Mouse (Mus musculus): ENCODE results near the gene Vti1a. TPM values are rescaled to one million over a fixed set of nuclear protein-coding genes. Genes with fewer than 3 reads are reported as not detected.

Vti1a gene
- polyA plus RNA-seq, 1 experiment from 2014 or later, result 32.1 TPM

- WGBS, result 40% methylated on average over 5 of the region's 5 CpGs
- peak; percentile 18 for DNase-seq (ENCODE audit: low spot score)
- H3K4me1 ChIP-seq (replicated peaks), result peaks cover 8% of the 10 kb centered on the region
These were observed 346.6 kb downstream of the Vti1a start for GRCm38 (mm10) chr19:55662521-55663223.

GRCm38 (mm10) chr19:55667787-55668186 lies 351.7 kb downstream of the Vti1a start:
- Histone ChIP-seq H3K4me1 (replicated peaks) (peaks cover 17% of the 10 kb centered on the region), H3K27me3 (ENCODE audit: insufficient read depth, poor library complexity, severe bottlenecking) (0 out of 2 replicates have a peak, but pooled peaks cover 3% of the 10 kb centered on the region), H3K4me3 (no peak overlapping the region), H3K36me3 (no peaks in the 10 kb centered on the region), H3K27ac (no peak overlapping the region), H3K9me3 (no peaks in the 10 kb centered on the region)
- DNase-seq (ENCODE audit: low spot score), result no peak
- 73% methylated on average over 9 of the region's 9 CpGs for WGBS

More at GRCm38 (mm10) chr19:55662521-55663223, 346.6 kb downstream of the Vti1a start:
- peak overlapping the region; percentile 73; the same call in 1 of the 2 replicates for H3K27ac ChIP-seq
- no peak overlapping the region for H3K4me3 ChIP-seq
- no peaks in the 10 kb centered on the region for H3K36me3 ChIP-seq
- H3K9me3 ChIP-seq, result no peaks in the 10 kb centered on the region
- no peaks in the 10 kb centered on the region; the same call in 1 of the 2 replicates for H3K27me3 ChIP-seq (ENCODE audit: insufficient read depth, poor library complexity, severe bottlenecking)

- H3K27ac ChIP-seq, result no peak overlapping the region
- peak; percentile 15 for DNase-seq (ENCODE audit: low spot score)
- H3K9me3 ChIP-seq, result 0 out of 2 replicates have a peak, but pooled peaks cover 3% of the 10 kb centered on the region
- 48% methylated on average over 9 of the region's 9 CpGs for WGBS
- no peaks in the 10 kb centered on the region for H3K36me3 ChIP-seq
- H3K27me3 ChIP-seq (ENCODE audit: insufficient read depth, poor library complexity, severe bottlenecking), result 0 out of 2 replicates have a peak, but pooled peaks cover 3% of the 10 kb centered on the region
- H3K4me3 ChIP-seq, result no peak overlapping the region
- peaks cover 17% of the 10 kb centered on the region for H3K4me1 ChIP-seq (replicated peaks)
These were observed 352.8 kb downstream of the Vti1a start for GRCm38 (mm10) chr19:55668896-55669295.

Other genes with a start within 250 kb of the Vti1a start
- 20.1 and 20.5 TPM in 2 replicates for gene Gpam, start 189.1 kb upstream of the Vti1a start, polyA plus RNA-seq (2016; fragmentation: Nextera tagmentation; extraction: Ambion mirVana)
- not detected in 2 replicates for gene Tectb, start 135.6 kb upstream of the Vti1a start, polyA plus RNA-seq (2016; fragmentation: Nextera tagmentation; extraction: Ambion mirVana)
- gene Gucy2g, start 75.1 kb upstream of the Vti1a start, polyA plus RNA-seq (2016; fragmentation: Nextera tagmentation; extraction: Ambion mirVana), result not detected in 2 replicates
- 20.5 and 24.0 TPM in 2 replicates for gene Acsl5, start 64.4 kb upstream of the Vti1a start, polyA plus RNA-seq (2016; fragmentation: Nextera tagmentation; extraction: Ambion mirVana)
- gene Zdhhc6, start 263 bp upstream of the Vti1a start, polyA plus RNA-seq (2016; fragmentation: Nextera tagmentation; extraction: Ambion mirVana), result 106 and 123 TPM in 2 replicates

Measured in hindbrain, embryonic 10.5 days (tissue).